Mouse (Mus musculus) stomach, embryonic 14.5 days (tissue): ENCODE measurements around the gene Eng. TPM values are rescaled to one million over a fixed set of nuclear protein-coding genes. Genes with fewer than 3 reads are reported as not detected.

Experiments used
- ATAC-seq: fragments of 200-750 bp; cut with Nextera tagmentation; 2 replicates; pipeline ENCODE4 v1.8.0; 2017; ENCODE audit warnings: low read depth, moderate TSS enrichment; ENCODE audit not compliant: insufficient number of reproducible peaks, insufficient read depth, low FRiP score
- H3K27ac ChIP-seq: fragments of 300-500 bp; sonication (generic); 2 replicates; pipeline ENCODE4 v1.5.1; 2014; ENCODE audit warnings: mild to moderate bottlenecking, low read length, moderate library complexity, mixed read lengths
- H3K27me3 ChIP-seq: fragments of 300-500 bp; sonication (generic); 2 replicates; pipeline ENCODE4 v1.6.1; 2014; ENCODE audit warnings: low read length, control low read depth, mixed read lengths; ENCODE audit not compliant: control insufficient read depth, insufficient read depth
- H3K36me3 ChIP-seq: fragments of 300-500 bp; sonication (generic); 2 replicates; pipeline ENCODE4 v1.6.1; 2014; ENCODE audit warnings: mild to moderate bottlenecking, control low read depth, low read length, moderate library complexity, mixed read lengths; ENCODE audit not compliant: control insufficient read depth, insufficient read depth
- H3K4me1 ChIP-seq: fragments of 300-500 bp; sonication (generic); 2 replicates; pipeline ENCODE4 v1.6.1; 2014; ENCODE audit warnings: low read length, control low read depth, mixed read lengths; ENCODE audit not compliant: control insufficient read depth, insufficient read depth
- H3K4me2 ChIP-seq: fragments of 300-500 bp; sonication (generic); replicated peaks from 2 replicates; pipeline ENCODE4 v1.6.1; 2014; ENCODE audit warnings: low read depth, low read length, control low read depth
- H3K4me3 ChIP-seq: fragments of 300-500 bp; sonication (generic); 2 replicates; pipeline ENCODE4 v1.5.1; 2014; ENCODE audit warnings: low read depth, low read length, control low read depth
- H3K9ac ChIP-seq: fragments of 300-500 bp; sonication (generic); replicated peaks from 2 replicates; pipeline ENCODE4 v1.6.1; 2014; ENCODE audit warnings: low read depth, mild to moderate bottlenecking, control low read depth, low read length, moderate library complexity, mixed read lengths
- H3K9me3 ChIP-seq: fragments of 300-500 bp; sonication (generic); 2 replicates; pipeline ENCODE4 v1.6.1; 2016; ENCODE audit warnings: low read depth, low read length, control low read depth; ENCODE audit not compliant: control insufficient read depth
- WGBS: fragments of 180-500 bp; shearing (Covaris S2); extraction: QIAGEN DNeasy Blood & Tissue Kit; methylation state at CpG from one replicate; pipeline ENCODE4 v1.1.7; 2014; 5-methylcytosine and 5-hydroxymethylcytosine counted together
- polyA plus RNA-seq: library from polyadenylated mRNA; unstranded; fragments of >200 nt; fragmentation: Nextera tagmentation; extraction: Ambion mirVana; gene quantifications from 2 replicates; pipeline ENCODE4 v1.2.1, GENCODE M21; 2014

Eng gene
- polyA plus RNA-seq, 1 experiment from 2014 or later = 49.1 TPM

GRCm38 (mm10) chr2:32644083-32644482 lies 2.3 kb upstream of the Eng start:
- no peak for ATAC-seq

GRCm38 (mm10) chr2:32644799-32645475 lies 1.5 kb upstream of the Eng start:
- no peaks in the 10 kb centered on the region for H3K9me3 ChIP-seq
- H3K27me3 ChIP-seq = no peaks in the 10 kb centered on the region
- H3K4me2 ChIP-seq = no peak overlapping the region
- H3K9ac ChIP-seq = no peak overlapping the region
- no peak overlapping the region for H3K4me3 ChIP-seq
- WGBS = 80% methylated on average over 8 of the region's 8 CpGs
- H3K36me3 ChIP-seq = no peaks in the 10 kb centered on the region
- H3K4me1 ChIP-seq = peaks cover 4% of the 10 kb centered on the region; the same call in 1 of the 2 replicates
- H3K27ac ChIP-seq = no peak overlapping the region
- no peak for ATAC-seq

More at GRCm38 (mm10) chr2:32644083-32644482, 2.3 kb upstream of the Eng start:
- Histone ChIP-seq H3K27ac (no peak overlapping the region), H3K4me1 (peaks cover 4% of the 10 kb centered on the region; the same call in 1 of the 2 replicates), H3K4me3 (no peak overlapping the region), H3K4me2 (no peak overlapping the region), H3K27me3 (no peaks in the 10 kb centered on the region), H3K9me3 (no peaks in the 10 kb centered on the region), H3K9ac (no peak overlapping the region), H3K36me3 (no peaks in the 10 kb centered on the region)
- 72% methylated on average over 9 of the region's 9 CpGs for WGBS

GRCm38 (mm10) chr2:32645647-32646046 lies 748 bp upstream of the Eng start:
- no peak for ATAC-seq
- H3K9me3 ChIP-seq = no peaks in the 10 kb centered on the region
- no peaks in the 10 kb centered on the region for H3K36me3 ChIP-seq
- 69% methylated on average over 3 of the region's 3 CpGs for WGBS
- no peak overlapping the region for H3K4me2 ChIP-seq
- H3K4me3 ChIP-seq = no peak overlapping the region
- no peak overlapping the region; the same call in 1 of the 2 replicates for H3K27ac ChIP-seq
- peaks cover 4% of the 10 kb centered on the region; the same call in 1 of the 2 replicates for H3K4me1 ChIP-seq
- no peak overlapping the region for H3K9ac ChIP-seq
- H3K27me3 ChIP-seq = no peaks in the 10 kb centered on the region

GRCm38 (mm10) chr2:32647366-32647765 lies 971 bp downstream of the Eng start:
- H3K27ac ChIP-seq = no peak overlapping the region
- H3K9ac ChIP-seq = no peak overlapping the region
- peaks cover 4% of the 10 kb centered on the region; the same call in 1 of the 2 replicates for H3K4me1 ChIP-seq
- H3K36me3 ChIP-seq = no peaks in the 10 kb centered on the region
- H3K9me3 ChIP-seq = no peaks in the 10 kb centered on the region
- no peak for ATAC-seq
- no peaks in the 10 kb centered on the region for H3K27me3 ChIP-seq
- peak overlapping the region; percentile 29 for H3K4me3 ChIP-seq
- H3K4me2 ChIP-seq = peak overlapping the region; percentile 31
- 80% methylated on average over 7 of the region's 7 CpGs for WGBS

GRCm38 (mm10) chr2:32653764-32654163 lies 7.4 kb downstream of the Eng start:
- Histone ChIP-seq H3K9me3 (no peaks in the 10 kb centered on the region), H3K4me3 (no peak overlapping the region), H3K36me3 (no peaks in the 10 kb centered on the region), H3K4me2 (no peak overlapping the region), H3K27ac (no peak overlapping the region; the same call in 1 of the 2 replicates), H3K27me3 (no peaks in the 10 kb centered on the region), H3K4me1 (peaks cover 17% of the 10 kb centered on the region), H3K9ac (no peak overlapping the region)
- 28% methylated on average over 7 of the region's 7 CpGs for WGBS
- no peak for ATAC-seq

GRCm38 (mm10) chr2:32654743-32655393 lies 8.5 kb downstream of the Eng start:
- Histone ChIP-seq H3K9ac (no peak overlapping the region), H3K4me2 (no peak overlapping the region), H3K36me3 (no peaks in the 10 kb centered on the region), H3K4me3 (no peak overlapping the region), H3K27ac (peak overlapping the region; percentile 68; the same call in 1 of the 2 replicates), H3K4me1 (peaks cover 17% of the 10 kb centered on the region), H3K9me3 (no peaks in the 10 kb centered on the region), H3K27me3 (no peaks in the 10 kb centered on the region)
- 56% methylated on average over 14 of the region's 14 CpGs for WGBS
- no peak for ATAC-seq

GRCm38 (mm10) chr2:32655394-32655744 lies 9.0 kb downstream of the Eng start:
- H3K27me3 ChIP-seq = no peaks in the 10 kb centered on the region
- H3K9me3 ChIP-seq = no peaks in the 10 kb centered on the region
- no peak overlapping the region for H3K4me2 ChIP-seq
- H3K27ac ChIP-seq = peak overlapping the region; percentile 68; the same call in 1 of the 2 replicates
- no peaks in the 10 kb centered on the region for H3K36me3 ChIP-seq
- no peak for ATAC-seq
- no peak overlapping the region for H3K9ac ChIP-seq
- H3K4me3 ChIP-seq = no peak overlapping the region
- H3K4me1 ChIP-seq = peaks cover 17% of the 10 kb centered on the region
- WGBS = 82% methylated on average over 3 of the region's 3 CpGs

- Histone ChIP-seq H3K27me3 (no peaks in the 10 kb centered on the region), H3K9ac (no peak overlapping the region), H3K4me1 (peaks cover 17% of the 10 kb centered on the region), H3K36me3 (no peaks in the 10 kb centered on the region), H3K9me3 (no peaks in the 10 kb centered on the region), H3K27ac (peak overlapping the region; percentile 68; the same call in 1 of the 2 replicates), H3K4me2 (no peak overlapping the region), H3K4me3 (no peak overlapping the region)
- WGBS = 39% methylated on average over 12 of the region's 12 CpGs
- ATAC-seq = peak; percentile 38; the same call in 1 of the 2 replicates
Measured at GRCm38 (mm10) chr2:32655826-32656225, 9.4 kb downstream of the Eng start.
